22 mouse cellular contexts compared by ENCODE assay signal in genomic region chr10:20418856-20419219, GRCm38 (mm10).
DNase-seq lines count a peak whose midpoint lies in the region; ATAC-seq and TF ChIP-seq lines count a peak whose summit lies in the region.
"Had no signal": no experiment of that assay in that cellular context is flagged by ENCODE, and none has a peak within 500 bp of the region (broad histone marks: within the 10 kb centered on the region; RNA-seq: fewer than 3 reads in every experiment).

No protein-coding gene starts in this region.

- no peak for TF ChIP-seq CTCF in lung, postnatal 0 days (IDR thresholded peaks at IDR 0.05)

- H3K9ac ChIP-seq in heart, embryonic 13.5 days = no peak overlapping the region
- H3K9ac ChIP-seq in kidney, embryonic 16.5 days (replicated peaks; ENCODE audit: low read length) = no peak overlapping the region
- H3K9ac ChIP-seq in lung, postnatal 0 days (replicated peaks; ENCODE audit: low read depth) = no peak overlapping the region
- H3K9ac ChIP-seq: forebrain, embryonic 13.5 days; limb, embryonic 13.5 days; liver, embryonic 12.5 days had no signal

- TF ChIP-seq EP300 in lung, postnatal 0 days (IDR thresholded peaks at IDR 0.05) = no peak

- H3K36me3 ChIP-seq in heart, embryonic 13.5 days = peaks cover 15% of the 10 kb centered on the region; the same call in 1 of the 2 replicates
- no peaks in the 10 kb centered on the region for H3K36me3 ChIP-seq in kidney, embryonic 16.5 days (ENCODE audit: insufficient read depth, low read length)
- H3K36me3 ChIP-seq in lung, postnatal 0 days (ENCODE audit: insufficient read depth, low read length) = no peaks in the 10 kb centered on the region
- H3K36me3 ChIP-seq: hindbrain, embryonic 10.5 days; limb, embryonic 13.5 days; liver, embryonic 12.5 days had no signal

- DNase-seq in heart, adult 18-20 months = no peak
- DNase-seq in kidney, adult 9 months = no peak
- no peak for DNase-seq in lung, postnatal 0 days (ENCODE audit: low spot score)
- no peak for DNase-seq in lung, postnatal 25 days (ENCODE audit: low spot score)
- no peak for DNase-seq in ovary, adult 18-20 months (ENCODE audit: low spot score)
- DNase-seq: adrenal gland, postnatal 36 days; cerebellum, adult 9-10 months; gastrocnemius, adult 2 months; kidney, adult 11 months; layer of hippocampus, adult 9-11 months; right cerebral cortex, adult 18-20 months; right cerebral cortex, postnatal 4 days had no signal

- peak overlapping the region; percentile 20; the same call in 1 of the 2 replicates for H3K27ac ChIP-seq in heart, embryonic 13.5 days (replicated peaks)
- H3K27ac ChIP-seq in kidney, embryonic 16.5 days (ENCODE audit: low read length) = peak overlapping the region; percentile 72
- peak overlapping the region; percentile 32; the same call in 1 of the 2 replicates for H3K27ac ChIP-seq in lung, postnatal 0 days (ENCODE audit: low read length)
- H3K27ac ChIP-seq: forebrain, embryonic 13.5 days; gastrocnemius, adult 2 months; hindbrain, embryonic 10.5 days; liver, embryonic 12.5 days; macrophage had no signal

- 75% methylated on average over 10 of the region's 10 CpGs for WGBS in heart, embryonic 13.5 days
- WGBS in kidney, embryonic 16.5 days = 53% methylated on average over 10 of the region's 10 CpGs
- WGBS in lung, postnatal 0 days = 51% methylated on average over 10 of the region's 10 CpGs

- no peak overlapping the region for H3K4me2 ChIP-seq in heart, embryonic 13.5 days
- no peak overlapping the region for H3K4me2 ChIP-seq in kidney, embryonic 16.5 days (replicated peaks; ENCODE audit: low read depth, low read length)
- 0 out of 2 replicates have a peak overlapping the region, but pooled peaks have one; percentile 3 for H3K4me2 ChIP-seq in lung, postnatal 0 days (replicated peaks; ENCODE audit: low read depth, low read length)
- H3K4me2 ChIP-seq: forebrain, embryonic 13.5 days; limb, embryonic 13.5 days; liver, embryonic 12.5 days had no signal

- no peak for ATAC-seq in heart, embryonic 13.5 days (ENCODE audit: extremely low read depth, insufficient number of reproducible peaks, low FRiP score, low TSS enrichment)
- ATAC-seq in kidney, embryonic 16.5 days (ENCODE audit: low FRiP score, low TSS enrichment) = peak; percentile 67; the same call in 1 of the 2 replicates
- ATAC-seq in lung, postnatal 0 days = peak; percentile 22; the same call in 1 of the 2 replicates
- ATAC-seq: CD4-positive, CD25-positive, alpha-beta regulatory T cell, adult 4 months; forebrain, embryonic 13.5 days; hindbrain, embryonic 16.5 days; liver, embryonic 12.5 days; Patski had no signal

- H3K9me3 ChIP-seq in heart, embryonic 13.5 days = no peaks in the 10 kb centered on the region
- no peaks in the 10 kb centered on the region for H3K9me3 ChIP-seq in kidney, embryonic 16.5 days (ENCODE audit: low read length)
- no peaks in the 10 kb centered on the region for H3K9me3 ChIP-seq in lung, postnatal 0 days (ENCODE audit: low read length)
- H3K9me3 ChIP-seq: forebrain, embryonic 13.5 days; hindbrain, embryonic 10.5 days; limb, embryonic 13.5 days; liver, embryonic 12.5 days had no signal

- H3K27me3 ChIP-seq in heart, embryonic 13.5 days (replicated peaks) = no peaks in the 10 kb centered on the region
- H3K27me3 ChIP-seq in kidney, embryonic 16.5 days (ENCODE audit: insufficient read depth, low read length) = no peaks in the 10 kb centered on the region
- no peaks in the 10 kb centered on the region for H3K27me3 ChIP-seq in lung, postnatal 0 days (replicated peaks; ENCODE audit: insufficient read depth, low read length)
- H3K27me3 ChIP-seq: forebrain, embryonic 13.5 days; limb, embryonic 13.5 days; liver, embryonic 12.5 days had no signal

- H3K4me3 ChIP-seq in heart, embryonic 13.5 days = no peak overlapping the region
- H3K4me3 ChIP-seq in kidney, embryonic 16.5 days (ENCODE audit: low read length) = no peak overlapping the region
- no peak overlapping the region for H3K4me3 ChIP-seq in lung, postnatal 0 days (ENCODE audit: low read depth, low read length)
- H3K4me3 ChIP-seq: forebrain, embryonic 13.5 days; gastrocnemius, adult 2 months; hindbrain, embryonic 10.5 days; limb, embryonic 13.5 days; liver, embryonic 12.5 days had no signal

- H3K4me1 ChIP-seq in heart, embryonic 13.5 days = peaks cover 13% of the 10 kb centered on the region
- peaks cover 6% of the 10 kb centered on the region; the same call in 1 of the 2 replicates for H3K4me1 ChIP-seq in kidney, embryonic 16.5 days (ENCODE audit: insufficient read depth, low read length)
- no peaks in the 10 kb centered on the region for H3K4me1 ChIP-seq in lung, postnatal 0 days (ENCODE audit: insufficient read depth, low read depth, low read length)
- H3K4me1 ChIP-seq: forebrain, embryonic 13.5 days; hindbrain, embryonic 10.5 days; limb, embryonic 13.5 days; liver, embryonic 12.5 days had no signal

Comparison
In these comparisons a context has a peak if more than half of its experiments do, and no peak if none do; other contexts are left out.
1. H3K27ac ChIP-seq: peak in every context shown above with its lines; median percentile 72 in kidney, embryonic 16.5 days; 32 in lung, postnatal 0 days; 20 in heart, embryonic 13.5 days.